Mouse (Mus musculus) limb, embryonic 14.5 days (tissue): ENCODE measurements at regions not wholly inside any gene's neighbourhood (a gene's known extent, or its start where the extent isn't known, plus 50 kb on each side); places are given as distances from the start of the nearest gene placed in this dataset.

Experiments
- ATAC-seq: fragments of 200-750 bp; cut with Nextera tagmentation; 2 replicates; pipeline ENCODE4 v1.8.0; 2017; ENCODE audit warnings: low read depth, moderate number of reproducible peaks, moderate TSS enrichment; ENCODE audit not compliant: low FRiP score
- DNase-seq: peaks from one replicate; pipeline ENCODE4 v3.0.0-alpha.2; 2015; ENCODE audit warnings: low spot score
- H3K27ac ChIP-seq: fragments of 300-500 bp; sonication (generic); replicated peaks from 2 replicates; pipeline ENCODE4 v1.5.1; 2014; ENCODE audit warnings: low read depth, mild to moderate bottlenecking, low read length, moderate library complexity, mixed read lengths
- H3K27me3 ChIP-seq: fragments of 300-500 bp; sonication (generic); 2 replicates; pipeline ENCODE4 v1.6.1; 2014; ENCODE audit warnings: low read length, mixed read lengths; ENCODE audit not compliant: control insufficient read depth, insufficient read depth
- H3K36me3 ChIP-seq: fragments of 300-500 bp; sonication (generic); 2 replicates; pipeline ENCODE4 v1.6.1; 2014; ENCODE audit warnings: mild to moderate bottlenecking, low read length, moderate library complexity, mixed read lengths; ENCODE audit not compliant: control insufficient read depth, insufficient read depth
- H3K4me1 ChIP-seq: fragments of 300-500 bp; sonication (generic); 2 replicates; pipeline ENCODE4 v1.6.1; 2014; ENCODE audit warnings: antibody characterized with exemption, low read length, mixed read lengths; ENCODE audit not compliant: control insufficient read depth, insufficient read depth
- H3K4me2 ChIP-seq: fragments of 300-500 bp; sonication (generic); replicated peaks from 2 replicates; pipeline ENCODE4 v1.6.1; 2014; ENCODE audit warnings: low read depth, mild to moderate bottlenecking, low read length, moderate library complexity; ENCODE audit not compliant: severe bottlenecking
- H3K4me3 ChIP-seq: fragments of 300-500 bp; sonication (generic); replicated peaks from 2 replicates; pipeline ENCODE4 v1.5.1; 2014; ENCODE audit warnings: low read length
- H3K9ac ChIP-seq: fragments of 300-500 bp; sonication (generic); 2 replicates; pipeline ENCODE4 v1.6.1; 2014; ENCODE audit warnings: mild to moderate bottlenecking, low read depth, low read length, moderate library complexity; ENCODE audit not compliant: severe bottlenecking
- H3K9me3 ChIP-seq: fragments of 300-500 bp; sonication (generic); 2 replicates; pipeline ENCODE4 v1.6.1; 2016; ENCODE audit warnings: low read length; ENCODE audit not compliant: control insufficient read depth
- POLR2A ChIP-seq: fragments of 200-500 bp; IDR thresholded peaks from 2 replicates; pipeline ENCODE4 v1.8.0; 2012; ENCODE audit warnings: inconsistent platforms, mild to moderate bottlenecking, moderate library complexity, borderline replicate concordance; ENCODE audit not compliant: insufficient read depth, insufficient read length; ENCODE audit errors: extremely low read depth
- WGBS: fragments of 180-500 bp; shearing (Covaris S2); extraction: QIAGEN DNeasy Blood & Tissue Kit; methylation state at CpG from one replicate; pipeline ENCODE4 v1.1.7; 2014; 5-methylcytosine and 5-hydroxymethylcytosine counted together

GRCm38 (mm10) chr2:17932932-17933790 lies 63.6 kb downstream of the H2al2a start:
- Histone ChIP-seq H3K4me3 (no peak overlapping the region), H3K27me3 (no peaks in the 10 kb centered on the region), H3K9me3 (peaks cover 4% of the 10 kb centered on the region; the same call in 1 of the 2 replicates), H3K4me1 (no peaks in the 10 kb centered on the region), H3K27ac (no peak overlapping the region), H3K9ac (no peak overlapping the region), H3K36me3 (no peaks in the 10 kb centered on the region), H3K4me2 (no peak overlapping the region)
- DNase-seq = no peak
- 46% methylated on average over 15 of the region's 15 CpGs for WGBS
- no peak for TF ChIP-seq POLR2A
- no peak for ATAC-seq

GRCm38 (mm10) chr2:17932426-17932931 lies 64.3 kb downstream of the H2al2a start:
- H3K9ac ChIP-seq = no peak overlapping the region
- H3K4me3 ChIP-seq = no peak overlapping the region
- WGBS = 61% methylated on average over 16 of the region's 16 CpGs
- ATAC-seq (no peak; the same call in 1 of the 2 replicates), DNase-seq (no peak)
- no peaks in the 10 kb centered on the region for H3K27me3 ChIP-seq
- H3K9me3 ChIP-seq = peaks cover 4% of the 10 kb centered on the region; the same call in 1 of the 2 replicates
- TF ChIP-seq POLR2A = no peak
- H3K27ac ChIP-seq = no peak overlapping the region
- H3K4me2 ChIP-seq = no peak overlapping the region
- no peaks in the 10 kb centered on the region for H3K36me3 ChIP-seq
- H3K4me1 ChIP-seq = no peaks in the 10 kb centered on the region

- DNase-seq (no peak), ATAC-seq (no peak)
- peaks cover 4% of the 10 kb centered on the region; the same call in 1 of the 2 replicates for H3K9me3 ChIP-seq
- no peak overlapping the region for H3K9ac ChIP-seq
- no peaks in the 10 kb centered on the region for H3K36me3 ChIP-seq
- H3K27ac ChIP-seq = no peak overlapping the region
- WGBS = 93% methylated on average over 5 of the region's 5 CpGs
- H3K4me3 ChIP-seq = no peak overlapping the region
- H3K4me2 ChIP-seq = no peak overlapping the region
- no peaks in the 10 kb centered on the region for H3K27me3 ChIP-seq
- H3K4me1 ChIP-seq = no peaks in the 10 kb centered on the region
- no peak for TF ChIP-seq POLR2A
These were observed 64.9 kb downstream of the H2al2a start for GRCm38 (mm10) chr2:17931881-17932280.

GRCm38 (mm10) chr2:17918861-17919648 lies 77.7 kb downstream of the H2al2a start:
- no peaks in the 10 kb centered on the region for H3K36me3 ChIP-seq
- H3K4me2 ChIP-seq = no peak overlapping the region
- no peak for DNase-seq
- no peak overlapping the region for H3K4me3 ChIP-seq
- no peaks in the 10 kb centered on the region for H3K4me1 ChIP-seq
- 96% methylated on average over 1 of the region's 1 CpGs for WGBS
- no peak overlapping the region for H3K9ac ChIP-seq
- TF ChIP-seq POLR2A = no peak
- no peaks in the 10 kb centered on the region for H3K27me3 ChIP-seq
- H3K27ac ChIP-seq = no peak overlapping the region
- no peak for ATAC-seq
- H3K9me3 ChIP-seq = no peaks in the 10 kb centered on the region

- H3K27me3 ChIP-seq = no peaks in the 10 kb centered on the region
- no peak for TF ChIP-seq POLR2A
- no peaks in the 10 kb centered on the region for H3K9me3 ChIP-seq
- 23% methylated on average over 8 of the region's 8 CpGs for WGBS
- no peak overlapping the region for H3K9ac ChIP-seq
- no peak overlapping the region for H3K4me3 ChIP-seq
- no peak for DNase-seq
- no peak overlapping the region for H3K4me2 ChIP-seq
- ATAC-seq = no peak
- no peaks in the 10 kb centered on the region for H3K4me1 ChIP-seq
- H3K27ac ChIP-seq = no peak overlapping the region
- H3K36me3 ChIP-seq = no peaks in the 10 kb centered on the region
These were observed 79.4 kb downstream of the H2al2a start for GRCm38 (mm10) chr2:17917238-17917946.
